Mouse (Mus musculus): ENCODE data around the gene 1110017D15Rik. TPM values are rescaled to one million over a fixed set of nuclear protein-coding genes. Genes with fewer than 3 reads are reported as not detected.

Gene 1110017D15Rik
- total and polyA plus RNA-seq, 2 experiments from 2014 or later, result 0.18 TPM; not detected in 1

DNA sequence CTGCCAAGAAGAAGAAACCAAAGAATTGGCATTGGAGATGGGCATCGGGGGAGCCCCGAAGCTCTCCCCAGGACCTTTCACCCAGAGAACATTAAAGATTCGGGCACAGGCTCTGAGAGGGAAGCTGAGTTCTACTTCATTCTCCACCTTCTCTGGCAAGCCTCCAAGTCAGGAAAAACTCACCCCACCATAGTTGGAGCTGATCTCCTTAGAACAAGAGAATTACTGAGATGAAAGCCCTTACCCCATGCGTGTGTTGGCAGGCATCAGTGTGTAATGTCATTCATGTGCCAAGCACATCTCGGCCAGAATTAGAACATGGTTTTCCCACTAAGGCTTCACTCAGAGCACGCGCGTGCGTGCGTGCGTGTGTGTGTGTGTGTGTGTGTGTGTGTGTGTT is 21.3 kb downstream of the 1110017D15Rik start:
- peaks cover 46% of the 10 kb centered on the region for H3K27me3 ChIP-seq (ENCODE audit: control insufficient read depth, insufficient read depth, low read length)
- no peaks in the 10 kb centered on the region for H3K9me3 ChIP-seq (replicated peaks; ENCODE audit: control insufficient read depth, low read length)
- H3K36me3 ChIP-seq (replicated peaks; ENCODE audit: control insufficient read depth, insufficient read depth, low read length), result no peaks in the 10 kb centered on the region
- H3K4me3 ChIP-seq (ENCODE audit: low read depth, low read length), result no peak overlapping the region
- TF ChIP-seq EP300 (IDR thresholded peaks at IDR 0.05; ENCODE audit: low read depth), result no peak
- no peak for TF ChIP-seq CTCF (IDR thresholded peaks at IDR 0.05; ENCODE audit: low read depth)
- H3K9ac ChIP-seq (replicated peaks; ENCODE audit: low read depth, low read length), result no peak overlapping the region
- DNase-seq (ENCODE audit: low spot score) (peak; percentile 36), ATAC-seq (ENCODE audit: insufficient read depth, low read depth) (peak; percentile 43)
- no peak overlapping the region for H3K27ac ChIP-seq (ENCODE audit: low read depth)
- 61% methylated on average over 11 of the region's 11 CpGs for WGBS
- peaks cover 7% of the 10 kb centered on the region; the same call in 1 of the 2 replicates for H3K4me1 ChIP-seq (ENCODE audit: control insufficient read depth, insufficient read depth)
- no peak overlapping the region for H3K4me2 ChIP-seq (ENCODE audit: low read depth, low read length)

DNA sequence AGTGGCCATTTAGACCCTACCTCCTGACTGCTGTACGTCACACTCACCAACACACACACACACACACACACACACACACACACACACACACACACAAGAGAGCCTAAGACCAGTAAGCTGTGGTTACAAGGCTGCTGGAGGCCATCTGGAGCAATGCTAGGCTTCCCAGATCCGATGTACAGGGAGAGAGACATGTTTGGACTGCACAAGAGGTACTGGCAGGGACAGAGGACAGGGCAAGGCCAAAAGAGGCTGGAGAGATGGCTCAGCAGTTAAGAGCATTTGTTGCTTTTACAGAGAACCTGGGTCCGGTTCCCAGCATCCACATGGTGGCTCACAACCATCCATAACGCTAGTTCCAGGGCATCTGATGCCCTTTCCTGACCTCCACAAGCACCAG is 22.1 kb downstream of the 1110017D15Rik start:
- no peak for ATAC-seq (ENCODE audit: insufficient read depth, low read depth)
- no peak for DNase-seq (ENCODE audit: low spot score)
- Histone ChIP-seq H3K27me3 (ENCODE audit: control insufficient read depth, insufficient read depth, low read length) (peaks cover 38% of the 10 kb centered on the region), H3K9me3 (replicated peaks; ENCODE audit: control insufficient read depth, low read length) (no peaks in the 10 kb centered on the region), H3K4me2 (ENCODE audit: low read depth, low read length) (no peak overlapping the region), H3K4me3 (ENCODE audit: low read depth, low read length) (no peak overlapping the region), H3K9ac (replicated peaks; ENCODE audit: low read depth, low read length) (no peak overlapping the region), H3K27ac (ENCODE audit: low read depth) (no peak overlapping the region), H3K36me3 (replicated peaks; ENCODE audit: control insufficient read depth, insufficient read depth, low read length) (no peaks in the 10 kb centered on the region), H3K4me1 (ENCODE audit: control insufficient read depth, insufficient read depth) (peaks cover 7% of the 10 kb centered on the region; the same call in 1 of the 2 replicates)
- WGBS, result 78% methylated on average over 4 of the region's 4 CpGs
- TF ChIP-seq CTCF (IDR thresholded peaks at IDR 0.05; ENCODE audit: low read depth) (no peak), EP300 (IDR thresholded peaks at IDR 0.05; ENCODE audit: low read depth) (no peak)

DNA sequence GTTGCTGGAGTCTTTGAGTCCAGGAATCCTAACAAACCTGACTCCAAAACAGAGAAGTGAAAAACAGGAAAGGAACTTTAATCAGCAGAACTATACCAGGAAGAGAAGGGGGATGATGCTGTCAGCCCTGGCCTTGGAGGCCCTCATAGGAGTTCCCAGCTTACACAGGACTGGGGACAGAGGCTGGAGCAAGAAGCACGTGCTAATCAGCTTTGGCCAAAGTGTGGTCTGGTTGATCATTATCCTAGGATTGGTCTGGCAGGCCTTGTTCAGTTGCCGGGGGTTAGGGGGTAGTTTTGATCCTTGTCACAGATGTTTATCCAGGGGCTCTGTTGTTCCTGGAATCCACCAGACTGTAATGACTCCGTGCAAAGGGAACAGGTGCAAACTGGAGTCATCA is 22.8 kb downstream of the 1110017D15Rik start:
- WGBS, result 47% methylated on average over 3 of the region's 3 CpGs
- Histone ChIP-seq H3K4me2 (ENCODE audit: low read depth, low read length) (no peak overlapping the region), H3K27ac (ENCODE audit: low read depth) (no peak overlapping the region), H3K4me3 (ENCODE audit: low read depth, low read length) (no peak overlapping the region), H3K9me3 (replicated peaks; ENCODE audit: control insufficient read depth, low read length) (no peaks in the 10 kb centered on the region), H3K4me1 (ENCODE audit: control insufficient read depth, insufficient read depth) (peaks cover 7% of the 10 kb centered on the region; the same call in 1 of the 2 replicates), H3K36me3 (replicated peaks; ENCODE audit: control insufficient read depth, insufficient read depth, low read length) (no peaks in the 10 kb centered on the region), H3K9ac (replicated peaks; ENCODE audit: low read depth, low read length) (no peak overlapping the region), H3K27me3 (ENCODE audit: control insufficient read depth, insufficient read depth, low read length) (peaks cover 31% of the 10 kb centered on the region)
- DNase-seq (ENCODE audit: low spot score) (no peak), ATAC-seq (ENCODE audit: insufficient read depth, low read depth) (no peak)
- TF ChIP-seq EP300 (IDR thresholded peaks at IDR 0.05; ENCODE audit: low read depth), result no peak
- no peak for TF ChIP-seq CTCF (IDR thresholded peaks at IDR 0.05; ENCODE audit: low read depth)

DNA sequence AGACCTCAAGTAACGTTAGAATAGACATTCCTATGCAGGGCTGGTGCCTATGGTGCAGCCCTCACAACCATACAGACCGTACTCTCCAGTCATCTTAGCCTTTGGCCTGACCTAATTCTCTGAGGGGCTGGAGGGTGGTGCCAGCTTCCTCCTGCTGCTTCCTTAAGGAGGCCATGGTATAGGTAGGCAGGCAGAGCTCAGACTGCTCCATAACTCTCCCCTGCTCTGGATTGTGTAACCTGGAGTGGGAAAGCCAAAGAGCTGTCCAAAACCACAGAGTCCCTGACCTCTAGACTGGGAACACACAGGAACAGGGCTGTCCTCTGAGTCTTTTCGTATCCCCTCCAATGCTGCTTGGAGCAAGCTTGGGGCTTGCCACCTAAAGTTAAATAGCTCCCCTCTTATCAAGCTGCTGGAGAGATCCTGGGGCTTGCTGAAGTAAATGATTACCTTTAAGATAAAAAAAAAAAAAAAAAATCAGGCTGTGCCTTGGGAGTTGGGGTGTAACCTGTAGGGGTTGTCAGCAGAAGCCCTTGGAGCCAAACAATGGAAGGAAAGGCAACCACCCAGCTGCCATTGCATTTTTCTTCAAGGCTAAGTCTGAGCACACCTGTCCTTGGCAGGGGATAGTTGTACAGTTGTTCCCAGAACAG is 23.5 kb downstream of the 1110017D15Rik start:
- ATAC-seq (ENCODE audit: insufficient read depth, low read depth), result no peak
- no peak overlapping the region for H3K27ac ChIP-seq (ENCODE audit: low read depth)
- WGBS, result 80% methylated on average over 3 of the region's 3 CpGs
- H3K4me1 ChIP-seq (ENCODE audit: control insufficient read depth, insufficient read depth), result peaks cover 7% of the 10 kb centered on the region; the same call in 1 of the 2 replicates
- TF ChIP-seq CTCF (IDR thresholded peaks at IDR 0.05; ENCODE audit: low read depth), result no peak
- TF ChIP-seq EP300 (IDR thresholded peaks at IDR 0.05; ENCODE audit: low read depth), result no peak
- no peak overlapping the region for H3K4me2 ChIP-seq (ENCODE audit: low read depth, low read length)
- H3K4me3 ChIP-seq (ENCODE audit: low read depth, low read length), result no peak overlapping the region
- H3K27me3 ChIP-seq (ENCODE audit: control insufficient read depth, insufficient read depth, low read length), result peaks cover 23% of the 10 kb centered on the region
- H3K9me3 ChIP-seq (replicated peaks; ENCODE audit: control insufficient read depth, low read length), result no peaks in the 10 kb centered on the region
- no peak overlapping the region for H3K9ac ChIP-seq (replicated peaks; ENCODE audit: low read depth, low read length)
- no peak for DNase-seq (ENCODE audit: low spot score)
- H3K36me3 ChIP-seq (replicated peaks; ENCODE audit: control insufficient read depth, insufficient read depth, low read length), result no peaks in the 10 kb centered on the region

DNA sequence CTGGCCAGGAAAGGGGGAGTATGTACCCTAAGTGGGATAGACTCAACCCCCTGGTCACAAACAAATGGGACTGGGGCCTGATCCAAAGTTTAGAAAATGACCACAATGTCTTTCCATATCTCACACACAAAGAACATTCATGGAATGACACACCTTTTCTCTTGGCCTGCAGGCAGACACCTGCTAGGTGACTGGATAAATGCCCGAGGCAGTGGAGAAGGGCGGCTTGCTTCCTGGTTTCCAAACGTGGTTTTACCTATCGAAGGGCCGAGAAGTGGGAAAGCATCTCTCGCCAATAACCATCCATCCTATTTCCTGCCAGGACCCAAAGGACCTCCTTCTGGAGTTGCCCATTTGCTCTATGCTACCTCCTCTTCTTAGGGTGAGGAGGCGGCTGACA is 24.2 kb downstream of the 1110017D15Rik start:
- ATAC-seq (ENCODE audit: insufficient read depth, low read depth) (no peak), DNase-seq (ENCODE audit: low spot score) (no peak)
- H3K36me3 ChIP-seq (replicated peaks; ENCODE audit: control insufficient read depth, insufficient read depth, low read length), result no peaks in the 10 kb centered on the region
- H3K4me1 ChIP-seq (ENCODE audit: control insufficient read depth, insufficient read depth), result peaks cover 5% of the 10 kb centered on the region; the same call in 1 of the 2 replicates
- no peak for TF ChIP-seq EP300 (IDR thresholded peaks at IDR 0.05; ENCODE audit: low read depth)
- no peak for TF ChIP-seq CTCF (IDR thresholded peaks at IDR 0.05; ENCODE audit: low read depth)
- no peak overlapping the region for H3K4me2 ChIP-seq (ENCODE audit: low read depth, low read length)
- WGBS, result 80% methylated on average over 7 of the region's 7 CpGs
- no peak overlapping the region for H3K27ac ChIP-seq (ENCODE audit: low read depth)
- peaks cover 17% of the 10 kb centered on the region for H3K27me3 ChIP-seq (ENCODE audit: control insufficient read depth, insufficient read depth, low read length)
- H3K9me3 ChIP-seq (replicated peaks; ENCODE audit: control insufficient read depth, low read length), result no peaks in the 10 kb centered on the region
- no peak overlapping the region for H3K4me3 ChIP-seq (ENCODE audit: low read depth, low read length)
- no peak overlapping the region for H3K9ac ChIP-seq (replicated peaks; ENCODE audit: low read depth, low read length)
